Mouse (Mus musculus): ENCODE results near the gene Gm6793.

Gene Gm6793

DNA sequence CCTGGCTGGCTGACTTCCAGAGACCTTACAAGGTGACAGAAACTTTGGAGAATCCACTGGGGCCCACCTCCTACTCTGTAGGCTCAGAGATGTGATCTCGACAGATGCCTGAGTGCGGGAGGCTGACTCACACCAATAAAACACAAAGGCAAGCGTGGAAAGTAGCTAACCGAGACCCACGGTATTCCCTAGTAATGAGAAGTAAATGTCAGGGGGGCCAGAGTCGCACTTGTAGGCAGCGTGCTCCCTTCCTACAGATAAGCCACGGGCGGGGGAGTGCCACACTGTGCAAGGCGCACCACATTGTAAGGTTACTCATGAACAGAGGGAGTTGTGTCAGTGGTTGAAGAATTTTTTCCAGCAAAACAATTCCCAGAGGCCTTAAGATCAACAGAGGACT lies 30.3 kb downstream of the Gm6793 start:
- no peak for DNase-seq (ENCODE audit: low read depth, low spot score)

DNA sequence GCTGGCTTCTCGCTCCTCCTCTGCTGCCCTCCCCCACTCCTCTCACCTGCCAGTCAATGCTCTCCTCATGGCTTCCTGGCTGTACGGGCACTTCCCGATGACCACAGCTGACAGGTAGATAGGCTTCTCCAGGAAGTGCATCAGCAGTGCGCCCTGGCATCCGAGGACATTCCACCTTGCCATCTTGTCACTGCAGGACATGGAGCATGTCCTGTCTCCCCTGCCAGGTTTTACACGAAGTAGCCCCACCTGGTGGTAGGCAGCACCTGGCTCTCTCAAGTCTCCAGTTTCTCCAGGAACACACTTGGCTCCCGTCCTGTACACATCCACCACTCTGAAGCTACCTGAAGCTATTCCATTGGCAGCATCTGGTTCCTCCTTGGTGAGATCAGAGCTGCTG lies 32.7 kb downstream of the Gm6793 start:
- no peak for DNase-seq (ENCODE audit: low read depth, low spot score)

DNA sequence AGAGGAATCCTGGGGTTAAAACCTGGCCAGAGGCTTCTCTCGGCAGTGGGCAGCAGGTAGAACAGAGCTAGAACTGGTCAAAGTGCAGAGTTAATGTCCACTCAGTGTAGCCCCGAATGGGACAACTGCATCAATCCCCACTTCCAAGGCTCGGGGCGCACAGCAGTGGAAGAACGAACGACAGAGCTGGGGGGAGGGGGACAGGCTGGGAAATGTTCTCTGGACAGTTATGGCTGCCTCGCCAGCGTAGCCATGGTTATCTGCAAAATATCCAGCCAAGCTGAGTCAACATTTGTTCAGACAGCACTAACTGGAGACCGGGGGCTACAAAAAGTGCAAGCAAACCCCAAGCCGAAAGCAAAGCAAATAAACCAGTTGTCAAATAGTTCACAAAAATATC lies 36.7 kb downstream of the Gm6793 start:
- no peak for DNase-seq (ENCODE audit: low read depth, low spot score)

DNA sequence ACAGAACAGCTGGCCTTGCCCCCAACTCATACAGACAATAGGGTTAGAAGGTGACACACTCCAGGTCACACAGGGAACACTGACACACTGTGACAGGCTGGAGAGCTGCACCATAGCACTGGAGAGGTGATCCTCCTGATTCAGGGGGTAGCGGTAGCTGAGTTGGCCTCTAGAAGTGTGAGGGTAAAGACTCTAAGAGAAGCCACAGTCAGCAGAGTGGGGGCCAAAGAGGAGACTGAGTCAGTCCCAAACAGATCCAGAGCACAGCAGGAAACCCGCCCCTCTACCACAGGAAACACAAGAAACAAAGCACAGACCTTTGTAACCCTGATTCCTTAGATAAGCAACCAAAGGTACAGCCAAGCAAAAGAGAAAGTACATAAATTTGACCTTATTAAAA lies 38.5 kb downstream of the Gm6793 start:
- DNase-seq (ENCODE audit: low read depth, low spot score): no peak

DNA sequence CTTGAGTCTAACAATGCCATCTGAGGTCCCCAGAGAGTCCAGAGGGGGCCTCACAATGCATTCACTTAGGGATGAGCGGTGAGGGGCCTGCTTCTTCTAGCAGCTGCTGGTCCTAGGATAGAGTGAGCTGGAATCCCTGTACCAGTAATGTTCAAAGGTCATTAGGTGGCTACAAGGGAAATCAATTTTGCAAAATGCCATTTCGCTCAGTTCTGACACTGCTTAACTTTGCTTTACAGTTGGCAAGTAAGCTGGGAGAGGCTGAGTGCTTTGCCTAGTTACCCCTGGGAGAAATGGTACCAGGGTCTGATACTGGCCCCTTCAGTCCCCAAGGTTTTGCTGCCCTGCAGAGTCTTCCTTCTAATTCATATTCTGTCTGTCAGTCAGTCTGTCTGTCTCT lies 39.1 kb downstream of the Gm6793 start:
- DNase-seq (ENCODE audit: low read depth, low spot score): no peak

DNA sequence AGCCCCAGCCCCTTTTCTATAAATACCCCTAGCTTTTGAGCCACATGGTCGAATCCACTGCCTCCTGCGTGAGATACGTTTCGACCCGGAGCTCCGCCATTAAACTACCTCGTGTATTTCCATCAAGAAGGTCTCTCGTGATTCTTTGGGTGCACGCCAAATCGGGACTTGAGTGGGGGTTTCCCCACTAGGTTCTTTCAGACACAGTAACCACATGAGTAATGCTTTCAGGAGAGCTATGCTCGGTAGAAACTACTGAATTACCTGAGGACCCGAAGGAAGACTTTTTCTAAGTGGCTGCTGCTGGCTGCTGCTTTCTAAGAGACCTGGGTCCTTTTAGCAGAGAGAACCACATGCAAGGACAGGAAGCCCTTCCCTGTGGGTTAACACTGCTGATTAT lies 40.7 kb downstream of the Gm6793 start:
- DNase-seq (ENCODE audit: low read depth, low spot score): no peak

DNA sequence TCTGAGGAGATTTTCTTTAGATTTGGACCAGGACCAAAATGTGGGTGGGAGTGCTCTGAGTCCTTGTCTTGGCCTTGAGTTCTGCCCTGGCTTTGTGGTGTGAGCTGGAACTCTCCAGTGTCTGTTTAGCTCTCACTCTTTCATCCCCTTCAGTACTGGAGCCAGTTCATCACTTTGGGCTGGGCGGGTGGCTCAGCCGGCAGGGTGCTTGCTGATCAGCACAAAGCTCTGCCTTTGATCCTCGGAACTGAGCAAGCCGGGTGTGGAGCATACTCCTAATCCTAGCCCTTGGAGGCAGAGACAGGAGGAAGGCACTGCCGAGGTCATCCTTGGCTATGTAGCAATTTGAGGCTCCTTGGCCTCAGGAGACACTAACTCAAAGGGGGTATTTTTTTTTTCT lies 45.8 kb downstream of the Gm6793 start:
- DNase-seq (ENCODE audit: low read depth, low spot score): no peak

DNA sequence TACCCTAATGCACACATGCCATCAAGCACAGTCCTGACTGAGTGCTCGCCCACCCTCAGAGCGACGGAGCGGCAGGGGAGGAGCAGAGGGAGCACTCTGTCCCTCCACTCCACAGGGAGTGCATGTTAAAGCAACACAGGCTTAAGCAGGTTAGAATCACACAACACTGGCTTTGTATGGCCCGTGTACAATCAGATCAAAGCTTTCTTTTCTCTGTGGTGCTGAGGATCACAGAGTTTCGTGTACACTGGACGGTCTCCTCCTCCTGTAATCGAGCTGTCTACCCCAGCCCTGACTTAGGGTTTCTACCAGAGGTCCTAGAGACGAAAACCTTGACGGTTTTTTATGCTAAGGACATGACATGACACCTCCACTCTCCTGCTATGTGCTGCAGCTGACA lies 46.3 kb downstream of the Gm6793 start:
- no peak for DNase-seq (ENCODE audit: low read depth, low spot score)

DNA sequence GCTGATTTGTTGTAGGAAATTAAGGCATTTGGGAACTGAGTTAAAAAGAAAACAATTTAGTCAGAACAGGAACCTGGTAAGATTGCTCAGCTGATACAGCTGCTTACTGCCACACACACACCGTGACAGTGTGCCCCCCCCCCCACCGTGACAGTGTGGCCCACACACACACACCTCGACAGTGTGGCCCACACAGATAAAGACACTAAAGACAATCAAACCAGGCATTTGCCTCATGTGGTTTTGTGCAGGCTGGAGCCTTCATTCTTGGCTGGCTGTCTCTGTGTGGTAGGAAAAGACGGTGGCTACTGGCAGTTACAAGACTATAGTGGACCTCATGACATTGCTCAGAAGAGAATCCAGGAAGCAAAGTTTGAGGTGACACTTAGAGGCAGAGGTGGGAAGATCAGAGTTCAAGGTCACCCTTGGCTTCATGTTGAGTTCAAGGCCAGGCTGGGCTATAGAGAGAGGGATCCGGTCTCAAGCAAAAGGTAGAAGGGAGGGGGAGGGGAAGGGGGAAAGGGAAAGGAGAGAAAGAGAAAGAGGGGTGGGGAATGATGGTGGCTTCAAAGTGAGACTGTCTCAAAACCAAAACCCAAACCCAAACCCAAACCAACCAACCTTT lies 47.5 kb downstream of the Gm6793 start:
- DNase-seq (ENCODE audit: low read depth, low spot score): no peak

DNA sequence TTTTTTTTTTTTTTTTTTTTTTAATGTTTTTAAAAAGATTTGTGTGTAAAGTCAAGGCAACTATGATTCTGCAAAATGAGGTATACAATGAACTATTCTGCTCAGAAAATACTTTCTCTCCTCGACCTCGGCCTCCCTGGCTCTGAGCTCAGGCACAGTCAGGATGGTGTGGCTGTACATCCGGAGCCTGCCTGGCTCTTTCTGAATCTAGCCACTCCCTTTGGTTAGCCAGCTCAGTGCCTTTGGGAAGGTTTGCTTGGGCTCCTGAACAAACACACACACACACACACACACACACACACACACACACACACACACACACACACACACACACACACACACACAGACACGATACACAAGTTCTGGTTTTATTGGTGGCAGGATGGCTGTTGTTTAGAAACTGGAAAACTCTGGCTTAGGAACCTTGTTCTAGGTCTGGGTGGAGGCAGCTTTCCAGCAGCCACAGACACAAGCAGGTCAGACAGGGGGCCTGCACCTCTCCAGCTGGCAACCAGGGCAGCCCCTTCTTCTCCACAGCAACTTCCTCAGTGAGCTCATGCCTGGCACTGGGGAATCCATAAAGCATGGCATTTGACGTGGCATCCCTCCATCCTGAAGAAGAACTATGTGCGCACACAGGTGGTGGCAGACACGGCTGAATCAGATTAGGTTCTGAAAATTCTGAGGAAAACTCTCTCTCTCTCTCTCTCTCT lies 49.8 kb downstream of the Gm6793 start:
- no peak for DNase-seq (ENCODE audit: low read depth, low spot score)

DNA sequence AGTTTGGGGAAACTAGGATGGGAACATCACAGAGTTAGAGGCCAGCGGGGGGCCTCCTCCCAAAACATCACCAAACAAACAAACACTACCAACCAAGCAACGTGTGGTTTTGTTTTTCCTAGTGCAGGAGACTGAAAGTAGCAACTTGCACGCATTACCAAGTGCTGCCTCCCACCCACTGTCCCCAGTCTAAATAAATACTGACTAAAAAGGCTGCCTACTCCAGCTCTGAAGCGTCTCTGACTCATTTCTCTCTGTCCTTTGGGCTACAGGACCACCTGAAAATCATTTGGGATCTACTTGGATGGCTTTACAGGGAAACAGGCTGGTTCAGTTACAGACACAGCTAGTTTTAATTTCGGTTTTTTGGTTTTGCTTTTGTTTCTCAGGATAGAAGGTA lies 50.5 kb downstream of the Gm6793 start:
- DNase-seq (ENCODE audit: low read depth, low spot score): no peak

DNA sequence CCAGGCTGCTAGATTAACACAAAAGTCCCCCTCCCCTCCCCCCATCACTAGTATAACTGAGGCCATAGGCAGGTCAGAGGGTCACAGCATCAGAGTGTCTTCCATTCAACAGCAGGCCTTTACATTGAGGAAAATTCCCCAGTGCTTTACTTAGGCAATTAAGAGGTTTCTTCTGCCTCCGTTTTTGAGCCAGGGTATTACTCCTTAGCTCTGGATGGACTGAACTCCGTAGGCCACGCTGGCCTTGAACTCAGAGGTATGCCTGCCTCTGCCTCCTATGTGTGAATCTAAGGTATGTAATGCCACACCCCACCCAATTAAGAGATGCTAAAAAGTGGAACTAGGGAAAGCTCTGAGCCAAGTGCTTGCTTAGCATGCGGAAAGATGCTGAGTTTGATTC lies 51.3 kb downstream of the Gm6793 start:
- DNase-seq (ENCODE audit: low read depth, low spot score): no peak
